Mouse (Mus musculus): ENCODE data around the gene Sqstm1.

Sqstm1 gene

DNA sequence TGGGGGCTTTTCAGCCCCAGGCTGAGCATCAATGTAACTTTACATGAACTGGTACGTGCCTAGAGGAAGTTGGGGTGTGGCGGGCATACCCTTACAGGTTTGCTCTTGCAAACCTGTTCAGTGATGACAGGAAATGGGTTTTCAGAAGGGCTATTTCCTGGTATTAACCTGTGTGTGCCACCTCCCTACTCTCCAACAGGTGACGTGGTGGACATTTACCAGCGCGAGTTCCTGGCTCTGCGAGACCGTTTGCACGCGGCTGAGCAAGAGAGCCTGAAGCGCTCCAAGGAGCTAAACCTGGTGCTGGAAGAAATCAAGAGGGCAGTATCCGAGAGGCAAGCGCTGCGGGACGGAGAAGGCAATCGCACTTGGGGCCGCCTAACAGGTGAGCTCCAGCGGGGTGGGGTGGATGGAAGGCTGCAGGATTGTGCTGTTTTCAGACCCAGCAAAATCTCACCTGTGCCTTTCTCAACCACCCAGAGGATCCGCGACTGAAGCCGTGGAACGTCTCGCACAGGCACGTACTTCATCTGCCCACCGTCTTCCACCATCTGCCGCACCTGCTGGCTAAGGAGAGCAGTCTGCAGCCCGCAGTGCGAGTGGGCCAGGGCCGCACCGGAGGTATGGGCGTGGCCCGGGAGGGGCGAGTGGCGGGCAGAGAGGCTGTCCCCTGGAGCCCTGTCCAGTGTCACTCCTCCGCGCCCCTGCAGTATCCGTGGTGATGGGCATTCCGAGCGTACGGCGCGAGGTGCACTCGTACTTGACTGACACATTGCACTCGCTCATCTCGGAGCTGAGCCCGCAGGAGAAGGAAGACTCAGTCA, 20.1 kb upstream of the Sqstm1 start:
- DNase-seq (ENCODE audit: low spot score): no peak

DNA sequence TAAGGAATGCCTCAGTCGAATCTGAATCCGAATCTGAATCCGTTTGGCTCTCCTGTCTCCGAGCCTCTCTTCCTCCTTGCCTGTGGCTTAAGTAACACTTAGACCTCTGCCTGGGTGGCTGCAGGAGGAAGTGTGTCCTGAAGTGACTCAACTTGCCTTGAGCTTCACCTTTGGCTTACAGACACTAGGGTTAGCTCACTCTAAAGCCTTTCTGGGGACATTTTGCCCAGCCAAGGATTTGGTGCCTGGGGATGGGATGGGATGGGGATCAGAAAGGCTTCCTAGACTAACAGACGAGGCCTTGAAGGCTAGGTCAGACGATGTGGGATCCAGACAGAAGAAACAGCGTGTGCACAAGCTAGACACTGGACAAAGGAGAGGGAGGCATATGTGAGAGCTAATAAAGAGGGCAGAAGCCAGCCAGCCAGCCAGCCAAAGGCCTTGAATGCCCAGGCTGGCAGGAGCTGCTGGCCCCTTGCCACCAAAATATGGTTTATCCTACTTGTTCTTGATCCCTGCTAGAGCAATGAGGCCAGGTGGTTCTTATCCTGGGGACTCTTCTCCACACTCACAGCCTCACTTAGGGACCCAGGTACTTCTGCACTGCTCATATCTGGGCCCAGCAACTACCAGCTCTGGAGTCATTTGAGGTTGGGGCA, 18.8 kb upstream of the Sqstm1 start:
- DNase-seq (ENCODE audit: low spot score): peak; percentile 74

DNA sequence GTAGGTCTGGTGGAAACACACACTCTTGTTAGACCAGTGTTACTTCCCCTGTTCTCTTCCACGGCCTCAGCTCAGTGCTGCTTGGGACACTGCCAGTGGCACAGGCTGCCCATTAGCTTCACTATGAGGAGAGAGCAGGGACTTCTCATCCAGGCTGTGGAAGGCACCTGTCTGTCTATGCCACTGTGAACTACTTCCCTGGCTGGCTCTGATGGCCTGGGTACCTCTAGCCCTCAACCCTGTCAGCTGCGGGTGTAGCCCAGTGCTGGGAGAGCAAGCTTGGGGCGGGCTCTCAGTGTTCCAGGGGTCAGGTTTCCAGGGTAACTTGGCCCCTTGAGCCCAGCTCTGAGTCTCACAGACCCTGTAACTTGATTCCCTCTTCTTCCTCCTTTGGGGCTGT, 18.1 kb upstream of the Sqstm1 start:
- DNase-seq (ENCODE audit: low spot score): no peak

DNA sequence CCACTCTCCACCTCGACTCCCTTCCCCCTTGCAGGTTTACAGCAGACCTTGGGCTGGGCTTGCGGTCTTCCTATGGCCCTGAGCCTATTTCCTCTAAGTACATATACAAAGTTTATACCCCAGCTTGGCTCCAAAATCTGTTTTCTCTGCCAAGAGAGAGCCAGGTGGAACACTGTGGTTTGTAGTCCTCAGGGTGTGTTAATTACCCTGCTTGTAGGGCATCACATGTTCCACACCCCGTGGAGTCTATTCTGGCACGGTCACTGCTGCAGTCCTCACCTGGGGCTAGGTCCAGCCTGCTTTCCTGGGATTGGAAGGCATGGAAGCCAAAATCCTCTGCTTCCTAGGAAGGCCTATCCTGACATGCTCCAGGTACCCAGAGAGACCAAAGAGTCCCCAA, 17.1 kb upstream of the Sqstm1 start:
- DNase-seq (ENCODE audit: low spot score): no peak

DNA sequence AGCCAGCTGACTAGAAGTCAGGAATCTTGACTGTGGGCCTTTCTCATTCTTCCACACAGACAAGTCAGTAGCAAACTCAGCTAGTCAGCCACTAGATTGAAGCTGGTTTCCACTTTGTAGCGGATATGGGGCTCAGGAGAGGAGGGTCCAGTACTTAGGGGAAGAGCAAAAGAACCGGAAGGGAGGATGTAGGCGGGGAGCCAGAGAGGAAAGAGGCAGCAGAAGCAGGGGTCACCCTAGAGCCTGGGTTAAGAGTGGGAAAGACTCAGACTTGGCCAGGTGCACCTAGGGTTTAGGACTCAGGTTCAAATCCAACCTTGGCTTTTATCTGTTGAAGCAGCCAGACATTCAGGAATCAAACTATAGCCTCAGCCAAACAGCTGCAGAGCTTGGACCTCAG, 16.6 kb upstream of the Sqstm1 start:
- DNase-seq (ENCODE audit: low spot score): no peak

DNA sequence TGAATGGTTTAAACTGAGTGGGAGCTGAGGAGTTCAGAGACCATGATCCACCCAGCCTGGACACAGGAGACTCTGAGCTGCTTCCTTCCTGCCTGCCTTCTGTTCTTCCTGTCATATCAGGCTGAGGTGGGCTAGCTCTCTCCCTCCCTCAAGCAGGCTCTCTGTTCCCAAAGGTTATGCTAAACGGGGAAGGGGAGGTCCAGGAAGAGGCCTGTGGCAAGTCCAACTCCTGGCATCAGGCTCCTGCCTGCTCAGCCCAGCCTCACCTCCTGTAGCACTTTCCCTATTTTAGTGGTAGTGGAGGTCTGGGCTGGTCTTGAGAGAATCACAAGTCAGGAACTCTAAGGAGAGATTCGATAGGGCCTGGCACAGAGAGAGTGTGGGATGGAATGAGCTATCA, 15.8 kb upstream of the Sqstm1 start:
- no peak for DNase-seq (ENCODE audit: low spot score)

DNA sequence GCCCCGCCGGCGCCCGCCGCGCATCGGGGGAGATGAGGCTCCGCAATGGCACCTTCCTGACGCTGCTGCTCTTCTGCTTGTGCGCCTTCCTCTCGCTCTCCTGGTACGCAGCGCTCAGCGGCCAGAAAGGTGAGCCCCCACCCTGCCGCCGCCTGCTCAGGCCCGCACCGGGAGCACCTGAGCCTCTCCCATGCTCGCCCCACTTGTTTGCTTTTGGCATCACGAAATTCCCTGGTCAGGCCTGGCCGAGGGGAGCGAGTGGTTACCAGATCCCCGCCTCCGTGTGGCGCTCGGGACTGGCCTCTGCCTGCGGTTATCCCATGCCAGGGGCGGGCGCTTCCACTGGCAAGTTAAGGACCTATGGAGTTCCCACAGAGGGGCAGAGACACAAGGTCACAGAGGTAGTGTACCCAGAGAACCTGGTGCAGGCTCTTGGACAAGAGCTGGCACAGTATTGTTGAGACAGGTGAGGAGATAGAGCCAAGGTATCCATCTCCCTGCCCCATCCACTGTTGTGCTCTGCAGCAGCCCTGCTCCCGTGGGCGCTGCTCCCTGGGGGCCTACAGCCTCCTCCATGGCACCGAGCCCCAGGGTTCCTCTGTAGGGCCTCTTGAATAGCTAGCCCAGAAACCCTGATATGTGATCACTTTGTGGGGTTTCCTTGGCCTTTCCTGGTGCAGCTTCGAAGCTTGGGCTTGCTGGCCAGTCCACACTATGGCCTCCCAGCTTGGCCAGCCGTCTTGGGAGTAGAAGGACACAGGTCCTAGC, 15.2 kb upstream of the Sqstm1 start:
- no peak for DNase-seq (ENCODE audit: low spot score)

DNA sequence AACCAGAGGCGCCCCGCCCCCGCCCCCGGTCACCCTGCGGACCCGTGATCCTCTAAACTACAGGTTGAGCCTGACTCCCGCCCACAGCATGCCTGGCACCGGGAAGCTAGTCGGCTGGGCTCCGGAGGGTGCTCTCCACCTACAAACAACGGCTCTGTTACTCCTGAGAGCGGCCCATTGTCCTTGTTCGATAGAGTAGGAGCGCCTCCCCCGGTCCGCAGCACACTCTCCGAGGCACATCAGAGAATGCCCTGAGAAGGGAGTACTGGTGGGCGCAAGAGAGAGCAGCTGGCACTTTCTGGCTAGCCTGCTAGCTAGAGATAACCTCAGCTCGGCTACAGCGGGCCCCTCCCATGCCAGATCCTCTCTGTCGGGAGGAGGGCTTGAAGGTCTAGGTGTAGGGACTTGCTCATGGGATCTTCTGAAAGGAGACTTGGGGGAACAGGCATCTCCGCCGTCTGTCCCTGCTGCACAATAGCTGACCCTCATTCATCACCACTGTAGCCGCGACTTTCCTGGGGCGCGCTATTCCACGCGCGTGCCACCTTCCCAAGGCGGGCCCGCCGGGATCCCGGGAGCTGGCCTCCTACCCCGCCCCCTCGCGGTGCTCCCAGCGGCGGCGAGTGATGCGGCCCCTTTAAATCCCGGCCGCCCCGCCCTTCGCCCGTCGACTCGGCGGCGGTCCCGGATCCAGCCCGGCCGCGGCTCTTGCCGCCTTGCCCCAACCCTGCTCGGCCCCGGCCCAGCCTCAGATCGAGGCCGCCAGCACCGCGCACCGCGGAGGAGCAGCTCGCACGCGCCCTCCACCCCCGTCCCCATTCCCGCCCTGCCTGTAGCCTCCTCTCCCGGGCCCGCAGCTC, 14.3 kb upstream of the Sqstm1 start:
- peak; percentile 83 for DNase-seq (ENCODE audit: low spot score)

DNA sequence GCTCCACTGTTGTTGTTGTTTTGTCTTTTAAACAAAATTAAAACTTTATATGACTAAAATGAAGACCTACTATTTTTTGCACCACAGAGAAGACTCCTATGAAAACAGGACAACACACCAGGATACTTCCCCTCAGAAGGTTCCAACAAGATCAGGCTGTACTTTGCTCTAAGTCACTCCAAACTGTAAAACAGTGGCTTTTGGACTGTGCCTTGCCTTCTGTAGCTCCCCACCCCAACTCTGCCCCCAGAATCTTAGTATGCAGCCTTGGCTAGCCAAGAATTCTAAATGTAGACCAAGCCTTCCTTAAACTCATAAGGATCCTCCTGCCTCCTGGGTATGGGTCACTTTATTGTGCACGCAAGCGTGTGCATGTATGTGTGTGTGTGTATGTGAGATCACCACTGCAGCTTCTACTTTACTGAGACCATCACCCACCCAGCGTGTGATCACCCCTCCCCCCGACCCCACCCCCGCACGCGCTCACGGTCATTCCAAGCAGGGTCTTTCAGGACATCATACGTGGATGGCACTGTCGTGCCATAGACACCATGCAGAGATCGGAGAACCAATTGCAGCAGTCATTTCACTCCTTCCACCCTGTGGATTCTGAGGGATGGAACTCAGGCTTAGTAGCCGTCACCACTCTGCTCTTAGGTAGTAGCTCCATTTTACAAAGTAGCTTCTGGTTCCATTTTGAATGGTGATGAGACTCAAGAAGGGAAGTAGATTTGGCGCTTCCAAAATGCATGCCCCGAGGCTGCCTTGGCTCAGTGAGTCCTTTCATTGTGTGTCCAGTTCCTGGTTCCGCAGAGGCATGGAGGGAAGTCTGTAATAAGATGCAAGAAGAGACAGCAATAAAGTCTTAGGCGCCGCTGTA, 13.4 kb upstream of the Sqstm1 start:
- no peak for DNase-seq (ENCODE audit: low spot score)

DNA sequence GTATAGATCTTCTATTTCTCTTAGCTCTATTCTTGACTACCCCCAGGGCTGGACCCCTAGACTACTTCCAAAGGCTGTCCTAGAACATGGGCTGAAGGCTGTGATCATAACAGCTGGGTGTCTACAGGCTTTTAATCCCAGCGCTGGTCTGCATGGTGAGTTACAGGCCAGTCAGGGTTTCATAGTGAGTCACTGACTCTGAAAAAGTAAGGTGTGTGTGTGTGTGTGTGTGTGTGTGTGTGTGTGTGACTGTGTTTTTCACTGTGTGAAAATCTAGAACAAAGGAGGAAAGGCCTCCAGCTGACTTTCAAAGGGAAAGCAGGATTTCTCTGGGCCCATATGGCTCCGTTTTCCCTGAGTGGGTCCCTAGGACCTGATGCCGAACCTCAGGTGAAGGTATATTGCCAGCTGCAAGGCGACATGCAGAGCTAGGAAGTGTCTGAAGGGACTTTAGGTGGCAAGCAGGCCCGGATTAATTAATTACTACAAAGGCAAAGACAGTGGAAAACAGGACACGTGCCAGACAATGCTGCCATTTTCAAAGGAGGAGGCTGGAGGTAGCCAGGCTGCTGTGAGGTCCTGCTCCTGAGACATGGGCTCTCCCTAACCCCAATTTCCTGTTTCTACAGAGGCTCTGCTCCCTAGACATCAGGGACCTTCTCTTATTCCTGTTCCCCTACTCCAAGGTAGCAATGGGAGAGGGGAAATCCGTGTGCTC, 12.1 kb upstream of the Sqstm1 start:
- no peak for DNase-seq (ENCODE audit: low spot score)

DNA sequence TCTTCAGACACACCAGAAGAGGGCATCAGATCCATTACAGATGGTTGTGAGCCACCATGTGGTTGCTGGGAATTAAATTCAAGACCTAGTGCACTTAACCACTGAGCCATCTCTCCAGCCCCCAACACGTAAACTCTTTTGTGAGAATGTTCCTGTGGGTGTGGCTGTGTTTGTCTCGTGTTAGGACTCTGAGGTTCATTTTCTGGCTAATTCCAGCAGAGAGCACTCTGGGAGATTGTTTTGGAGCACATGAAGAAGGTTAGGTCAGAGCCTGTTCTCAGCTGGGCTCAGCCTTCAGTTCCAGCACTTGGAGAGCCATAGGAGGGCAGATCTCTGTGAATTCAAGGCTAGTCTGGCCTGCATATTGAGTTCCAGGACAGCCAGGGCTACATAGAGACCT, 9.2 kb upstream of the Sqstm1 start:
- DNase-seq (ENCODE audit: low spot score): no peak

DNA sequence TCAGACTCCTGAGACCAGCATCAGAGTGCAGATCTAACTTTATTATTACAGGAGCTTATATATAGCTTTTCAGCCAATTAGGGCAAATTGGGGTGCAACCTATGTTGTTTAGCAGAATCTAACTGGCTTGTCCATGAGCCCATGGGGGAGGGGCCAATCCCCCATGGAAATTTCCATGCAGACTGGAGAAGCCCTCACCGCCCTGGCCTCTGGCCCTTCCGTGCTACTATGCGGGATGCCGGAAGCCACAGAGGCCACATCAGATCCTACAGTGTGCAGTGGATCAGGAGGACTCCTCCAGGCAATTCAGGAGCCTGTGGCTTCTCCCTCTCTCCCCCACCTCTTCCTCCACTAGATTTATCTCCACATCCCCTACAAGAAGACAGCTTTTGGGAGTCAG, 7.2 kb upstream of the Sqstm1 start:
- DNase-seq (ENCODE audit: low spot score): no peak

DNA sequence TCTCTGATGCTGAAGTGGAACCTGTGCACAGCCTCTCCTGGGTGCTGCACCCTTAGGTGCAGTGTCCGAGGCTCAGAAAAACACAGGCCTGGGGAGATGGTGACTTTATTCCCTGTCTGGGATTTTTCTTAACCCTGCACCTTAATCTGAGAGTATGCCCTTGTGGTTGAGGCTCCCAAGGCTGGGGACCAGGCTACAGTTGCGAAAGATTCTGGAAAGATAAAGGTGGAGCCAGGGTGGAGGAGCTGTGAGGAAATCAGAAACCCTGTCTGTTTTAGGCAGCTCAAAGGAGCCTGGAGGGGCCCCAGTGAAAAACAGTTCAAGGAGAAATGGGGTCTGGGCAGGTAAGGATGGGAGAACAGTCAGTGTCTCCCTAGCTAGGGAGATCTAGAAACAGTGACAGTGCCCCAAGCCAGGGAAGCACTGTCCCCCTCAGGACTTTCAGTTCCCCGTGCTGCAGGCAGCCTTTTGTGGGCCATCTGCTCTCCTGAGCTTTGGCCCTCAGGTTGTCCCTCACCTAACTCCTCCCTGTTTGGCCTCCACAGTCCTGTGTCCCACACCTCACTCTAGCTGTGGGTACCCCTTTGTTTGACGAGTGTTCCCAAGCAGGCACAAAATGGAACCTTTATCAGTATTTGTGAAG, 6.2 kb upstream of the Sqstm1 start:
- no peak for DNase-seq (ENCODE audit: low spot score)

DNA sequence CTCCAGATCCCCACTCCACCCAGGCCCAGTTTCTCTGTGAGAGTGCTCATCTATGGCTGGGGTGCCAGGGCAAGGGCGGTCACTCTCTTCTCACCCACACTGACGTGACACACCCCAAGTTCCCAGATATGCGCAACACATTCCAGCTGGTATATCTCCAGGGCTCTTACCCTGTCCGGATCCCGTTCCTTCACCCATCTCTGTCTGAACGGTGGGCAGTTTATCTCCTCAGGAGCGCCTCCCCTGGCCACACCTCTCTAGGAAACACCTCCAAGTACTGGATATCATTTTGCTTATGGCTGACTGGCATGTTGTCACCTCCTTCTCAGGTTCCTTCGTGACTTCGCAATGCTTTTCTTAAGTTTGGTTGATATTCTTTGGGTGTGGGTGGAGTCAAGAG, 5.0 kb upstream of the Sqstm1 start:
- no peak for DNase-seq (ENCODE audit: low spot score)

DNA sequence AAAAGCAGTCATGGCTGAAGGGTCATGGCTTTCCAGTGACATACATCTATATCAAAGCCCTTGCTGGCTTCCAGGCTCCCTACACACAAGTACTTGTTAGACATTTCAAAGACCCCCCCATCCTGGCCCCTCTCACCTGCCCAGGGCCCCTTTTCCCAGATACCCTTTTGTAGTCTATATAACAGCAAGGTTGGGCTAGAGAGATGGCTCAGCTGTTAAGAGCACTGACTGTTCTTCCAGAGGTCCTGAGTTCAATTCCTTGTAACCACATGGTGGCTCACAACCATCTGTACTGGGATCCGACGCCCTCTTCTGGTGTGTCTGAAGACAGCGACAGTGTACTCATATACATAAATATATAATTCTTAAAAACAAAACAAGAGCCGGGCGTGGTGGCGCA, 4.0 kb upstream of the Sqstm1 start:
- no peak for DNase-seq (ENCODE audit: low spot score)

DNA sequence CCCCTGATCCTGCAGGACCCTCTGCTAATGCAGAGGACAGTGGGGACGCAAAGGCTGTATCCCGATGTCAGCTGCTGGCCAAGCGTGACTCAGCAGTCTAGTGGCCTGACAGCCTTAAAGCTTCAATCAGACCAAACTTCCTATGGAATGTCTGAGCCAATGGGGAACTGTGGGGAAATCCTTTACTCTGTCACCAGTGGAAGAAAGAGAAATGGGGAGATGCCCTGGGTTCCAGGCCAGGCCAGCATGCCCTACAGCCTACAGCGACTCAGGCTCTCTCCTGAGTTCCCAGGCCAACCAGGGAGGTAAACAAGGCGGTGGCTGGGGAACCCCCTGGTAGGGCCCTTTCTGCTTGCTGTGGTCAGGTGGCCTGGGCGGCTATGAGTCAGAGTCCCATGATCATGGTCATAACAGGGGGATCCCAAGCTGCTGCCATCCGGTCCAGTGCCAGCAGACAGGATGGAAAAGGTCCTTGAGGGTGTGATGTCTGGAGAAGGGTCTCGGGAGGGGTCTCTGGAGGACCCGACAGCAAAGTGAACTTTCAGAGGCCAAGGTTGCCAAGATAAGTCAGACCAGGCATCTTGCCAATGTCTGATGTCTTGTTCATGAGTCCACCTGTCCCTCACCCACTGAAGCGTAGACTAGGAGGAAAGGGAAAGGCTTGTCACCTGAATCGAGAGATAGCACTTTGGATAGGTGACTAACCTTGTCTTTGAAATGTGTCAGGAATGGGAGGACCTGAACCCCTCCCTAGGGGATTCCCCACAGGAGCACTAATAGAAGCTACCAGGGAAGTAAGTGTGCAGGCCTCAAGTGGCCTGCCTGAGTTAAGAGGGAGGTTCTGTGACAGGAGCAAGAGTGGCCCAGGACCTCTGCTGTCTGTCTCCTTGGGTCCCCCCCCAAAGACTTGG, 2.5 kb upstream of the Sqstm1 start:
- DNase-seq (ENCODE audit: low spot score): peak; percentile 64

DNA sequence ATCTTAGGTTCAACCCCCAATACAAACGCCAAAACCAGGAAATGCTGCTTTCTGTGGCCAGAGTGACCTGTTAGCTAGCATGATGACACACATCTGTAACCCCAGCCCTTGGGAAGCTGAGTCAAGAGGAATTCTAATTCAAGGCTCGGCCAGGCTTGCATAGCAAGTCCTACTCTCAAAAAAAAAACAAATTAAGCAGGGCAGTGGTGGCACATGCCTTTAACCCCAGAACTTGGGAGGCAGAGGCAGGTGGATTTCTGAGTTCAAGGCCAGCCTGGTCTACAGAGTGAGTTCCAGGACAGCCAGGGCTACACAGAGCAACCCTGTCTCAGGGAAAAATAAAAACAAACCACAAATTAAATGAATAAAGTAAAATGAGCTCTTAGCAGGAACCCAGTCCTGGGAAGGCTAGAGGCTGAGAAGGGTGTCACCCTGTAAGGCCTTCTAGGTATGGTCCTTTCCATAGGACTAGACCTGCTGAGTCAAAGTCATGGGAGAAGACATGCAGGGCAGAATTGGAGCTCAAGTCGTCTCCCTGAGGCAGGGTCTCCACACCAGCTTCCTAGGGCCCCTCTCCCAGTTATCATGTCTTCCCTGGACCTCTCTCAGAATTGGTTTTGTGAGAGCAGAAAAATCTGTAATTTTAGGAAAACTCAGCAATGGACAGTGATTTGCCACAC, 1.6 kb upstream of the Sqstm1 start:
- no peak for DNase-seq (ENCODE audit: low spot score)
